Comparison of ENCODE assay signal across 8 mouse cellular contexts in the genomic region with DNA sequence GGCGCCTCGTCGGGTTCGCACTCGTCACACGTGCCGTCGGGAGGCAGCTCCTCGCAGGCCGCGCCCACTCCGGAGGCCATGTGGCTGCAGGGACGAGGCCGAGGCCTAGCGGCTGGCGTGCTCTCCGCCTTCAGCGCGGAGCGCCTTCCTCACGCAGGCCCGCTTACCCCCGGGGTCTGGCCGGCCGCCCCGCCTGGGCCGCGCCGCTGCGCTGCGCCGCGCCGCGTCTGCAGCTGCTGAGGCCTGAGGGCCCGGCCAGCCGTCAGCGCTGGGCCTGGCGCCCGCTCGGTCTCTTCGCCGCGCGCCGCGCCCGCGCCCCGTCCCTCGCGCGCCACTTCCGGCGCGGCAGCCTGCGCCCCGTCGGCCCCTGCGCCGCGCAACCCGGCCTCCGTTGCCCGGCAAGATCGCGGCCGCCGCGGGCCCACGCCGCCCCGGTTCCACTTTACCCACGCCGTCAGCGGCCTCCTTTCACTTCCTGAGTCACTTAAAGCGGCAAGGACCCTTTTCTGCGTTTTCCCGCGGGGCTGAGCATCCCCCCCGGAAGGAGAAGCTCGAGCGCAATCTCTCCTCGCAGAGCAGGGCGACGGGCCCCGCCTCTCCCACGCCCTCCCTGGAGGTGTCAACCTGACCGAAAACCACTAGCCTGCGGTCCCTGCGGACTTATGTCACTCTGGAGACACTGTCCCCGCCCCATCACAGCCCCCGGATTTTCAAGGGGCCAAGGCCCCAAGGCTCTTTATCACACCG. TPM values are rescaled to one million over a fixed set of nuclear protein-coding genes. Genes with fewer than 3 reads are reported as not detected.
DNase-seq lines count a peak whose midpoint lies in the region; ATAC-seq and TF ChIP-seq lines count a peak whose summit lies in the region.

No protein-coding gene starts in this region.

- peak overlapping the region; percentile 51 to 94 (median 61) for H3K4me3 ChIP-seq in CH12.LX (replicated peaks in 1 of 3; ENCODE audit: low read depth in 2 of 3, low read length in 2 of 3, poor library complexity in 1 of 3)
- H3K4me3 ChIP-seq in forebrain, embryonic 11.5 days (ENCODE audit: low read depth, low read length) = peak overlapping the region; percentile 69
- H3K4me3 ChIP-seq in heart, embryonic 16.5 days (ENCODE audit: low read length) = peak overlapping the region; percentile 79
- peak overlapping the region; percentile 66 to 67 for H3K4me3 ChIP-seq in liver, embryonic 14.5 days (ENCODE audit: insufficient read depth in 1 of 2, low read depth in 2 of 2, low read length in 2 of 2)
- H3K4me3 ChIP-seq in stomach, embryonic 15.5 days (replicated peaks) = peak overlapping the region; percentile 73

- H3K79me2 ChIP-seq in CH12.LX (replicated peaks; ENCODE audit: control insufficient read depth, extremely low read depth, insufficient read depth, poor library complexity, severe bottlenecking) = peaks cover 33% of the 10 kb centered on the region

- H3K4me1 ChIP-seq in CH12.LX (ENCODE audit: control insufficient read depth in 1 of 2, insufficient read depth in 2 of 2) = peaks cover 17 to 28% of the 10 kb centered on the region in 2 experiments
- peaks cover 11% of the 10 kb centered on the region; the same call in 1 of the 2 replicates for H3K4me1 ChIP-seq in forebrain, embryonic 11.5 days (replicated peaks; ENCODE audit: control insufficient read depth, insufficient read depth, low read length)
- H3K4me1 ChIP-seq in heart, embryonic 16.5 days (ENCODE audit: control insufficient read depth, insufficient read depth, low read length) = peaks cover 17% of the 10 kb centered on the region
- H3K4me1 ChIP-seq in liver, embryonic 14.5 days (replicated peaks; ENCODE audit: control insufficient read depth in 2 of 2, insufficient read depth in 2 of 2, low read length in 1 of 2) = peaks cover 15 to 20% of the 10 kb centered on the region in 2 experiments
- peaks cover 16% of the 10 kb centered on the region for H3K4me1 ChIP-seq in stomach, embryonic 15.5 days

- WGBS in forebrain, embryonic 11.5 days = under 1% methylated on average over 89 of the region's 94 CpGs
- under 1% methylated on average over 90 of the region's 94 CpGs for WGBS in heart, embryonic 16.5 days
- 1% methylated on average over 93 of the region's 94 CpGs for WGBS in liver, embryonic 14.5 days (ENCODE audit: insufficient replicate concordance)
- WGBS in stomach, embryonic 15.5 days = 0% methylated on average over 91 of the region's 94 CpGs

- peaks cover 0 to 2% of the 10 kb centered on the region in 2 experiments for H3K36me3 ChIP-seq in CH12.LX (replicated peaks in 1 of 2; ENCODE audit: control insufficient read depth in 1 of 2, insufficient read depth in 1 of 2, low read length in 1 of 2)
- H3K36me3 ChIP-seq in forebrain, embryonic 11.5 days (ENCODE audit: control insufficient read depth, insufficient read depth, low read length) = no peaks in the 10 kb centered on the region
- no peaks in the 10 kb centered on the region for H3K36me3 ChIP-seq in heart, embryonic 16.5 days (ENCODE audit: control insufficient read depth, insufficient read depth)
- H3K36me3 ChIP-seq in liver, embryonic 14.5 days (replicated peaks; ENCODE audit: control insufficient read depth, insufficient read depth, low read depth) = no peaks in the 10 kb centered on the region
- H3K36me3 ChIP-seq in stomach, embryonic 15.5 days = no peaks in the 10 kb centered on the region

- H3K9me3 ChIP-seq in CH12.LX (replicated peaks; ENCODE audit: low read length) = no peaks in the 10 kb centered on the region
- no peaks in the 10 kb centered on the region for H3K9me3 ChIP-seq in forebrain, embryonic 11.5 days (ENCODE audit: control insufficient read depth, low read length)
- no peaks in the 10 kb centered on the region for H3K9me3 ChIP-seq in heart, embryonic 16.5 days (replicated peaks; ENCODE audit: control insufficient read depth, low read length)
- H3K9me3 ChIP-seq in liver, embryonic 14.5 days (ENCODE audit: control insufficient read depth, low read length) = no peaks in the 10 kb centered on the region
- H3K9me3 ChIP-seq in stomach, embryonic 15.5 days = no peaks in the 10 kb centered on the region

- peak; percentile 90 for ATAC-seq in forebrain, embryonic 11.5 days (replicated peaks; ENCODE audit: low FRiP score)
- peak; percentile 89 for ATAC-seq in heart, embryonic 16.5 days (replicated peaks; ENCODE audit: extremely low read depth, insufficient read depth, low FRiP score)
- peak; percentile 92 for ATAC-seq in liver, embryonic 14.5 days (ENCODE audit: insufficient read depth)
- ATAC-seq in stomach, embryonic 15.5 days (ENCODE audit: insufficient read depth, low FRiP score, low read depth) = peak; percentile 93

- peak overlapping the region; percentile 92 for H3K9ac ChIP-seq in CH12.LX (ENCODE audit: insufficient read depth, low read depth)
- H3K9ac ChIP-seq in forebrain, embryonic 11.5 days (ENCODE audit: low read length) = peak overlapping the region; percentile 93
- H3K9ac ChIP-seq in heart, embryonic 16.5 days (ENCODE audit: low read length) = peak overlapping the region; percentile 92
- H3K9ac ChIP-seq in liver, embryonic 14.5 days (replicated peaks) = peak overlapping the region; percentile 66
- H3K9ac ChIP-seq in stomach, embryonic 15.5 days = peak overlapping the region; percentile 90

- no peak for TF ChIP-seq EP300 in CH12.LX (IDR thresholded peaks at IDR 0.05; ENCODE audit: low read length)
- TF ChIP-seq EP300 in liver, embryonic 14.5 days (IDR thresholded peaks at IDR 0.05; ENCODE audit: low read depth) = 0 out of 2 replicates have a peak, but pooled peaks have one; percentile 12

- in situ Hi-C loops in CH12.LX (cut with MboI; ENCODE audit: low pct_ligation_motif_present, low pct_unique_long_range_greater_than_20kb, low sequenced_read_pairs) = no loop called here

- no peak for TF ChIP-seq CTCF in CH12.LX (conservative IDR thresholded peaks at IDR 0.05 in 1 of 2, IDR thresholded peaks at IDR 0.05 in 1 of 2; ENCODE audit: low read depth in 2 of 2, low read length in 2 of 2)
- TF ChIP-seq CTCF in liver, embryonic 14.5 days (IDR thresholded peaks at IDR 0.05; ENCODE audit: low read depth) = peak; percentile 14; the same call in 1 of the 2 replicates

- TF ChIP-seq RAD21 in CH12.LX (IDR thresholded peaks at IDR 0.05; ENCODE audit: low read depth, low read length) = no peak

- peak; percentile 76 for TF ChIP-seq POLR2A in CH12.LX (IDR thresholded peaks at IDR 0.05; ENCODE audit: low read depth, low read length)

- H3K4me2 ChIP-seq in CH12.LX (ENCODE audit: insufficient read depth, low read depth, poor library complexity, severe bottlenecking) = peak overlapping the region; percentile 80
- peak overlapping the region; percentile 86 for H3K4me2 ChIP-seq in forebrain, embryonic 11.5 days (ENCODE audit: low read depth, low read length, severe bottlenecking)
- peak overlapping the region; percentile 98 for H3K4me2 ChIP-seq in heart, embryonic 16.5 days (ENCODE audit: low read depth, low read length)
- H3K4me2 ChIP-seq in liver, embryonic 14.5 days (ENCODE audit: low read depth) = peak overlapping the region; percentile 71
- peak overlapping the region; percentile 90 for H3K4me2 ChIP-seq in stomach, embryonic 15.5 days

- peak; percentile 93 for DNase-seq in CH12.LX (ENCODE audit: extremely low read depth)
- DNase-seq in c-Kit-positive CD71-positive TER-119-negative erythroid progenitor cells, embryonic 14.5 days (ENCODE audit: low read depth) = peak; percentile 69
- DNase-seq in forebrain, embryonic 11.5 days (ENCODE audit: low spot score) = peak; percentile 86
- DNase-seq in kidney, postnatal 36 days = peak; percentile 90 to 92
- peak; percentile 61 to 73 (median 71) for DNase-seq in liver, embryonic 14.5 days (ENCODE audit: low read depth in 3 of 3, low spot score in 3 of 3)
- peak; percentile 86 for DNase-seq in neural tube, embryonic 10.5 days (ENCODE audit: extremely low spot score, low spot score)

- no peaks in the 10 kb centered on the region for H3K27me3 ChIP-seq in CH12.LX (replicated peaks)
- H3K27me3 ChIP-seq in forebrain, embryonic 11.5 days (ENCODE audit: control insufficient read depth, insufficient read depth, low read length) = no peaks in the 10 kb centered on the region
- no peaks in the 10 kb centered on the region for H3K27me3 ChIP-seq in heart, embryonic 16.5 days (ENCODE audit: control insufficient read depth, insufficient read depth, low read length)
- H3K27me3 ChIP-seq in liver, embryonic 14.5 days (ENCODE audit: control insufficient read depth, insufficient read depth, low read length) = no peaks in the 10 kb centered on the region
- no peaks in the 10 kb centered on the region for H3K27me3 ChIP-seq in stomach, embryonic 15.5 days (replicated peaks)

- peak overlapping the region; percentile 81 for H3K27ac ChIP-seq in CH12.LX (ENCODE audit: insufficient read depth, low read depth)
- H3K27ac ChIP-seq in forebrain, embryonic 11.5 days (ENCODE audit: low read depth, low read length) = peak overlapping the region; percentile 81
- H3K27ac ChIP-seq in heart, embryonic 16.5 days (ENCODE audit: low read length) = peak overlapping the region; percentile 91
- 0 out of 2 replicates have a peak overlapping the region, but pooled peaks have one; percentile 24 for H3K27ac ChIP-seq in liver, embryonic 14.5 days
- peak overlapping the region; percentile 96 for H3K27ac ChIP-seq in stomach, embryonic 15.5 days

- dilution Hi-C loops in CH12.LX (cut with MboI; ENCODE audit: extremely low pct_ligation_motif_present, extremely low pct_unique_long_range_greater_than_20kb, low sequenced_read_pairs) = no loop called here

RNA-seq across cellular contexts. Expression of a gene that starts 6.8 kb away (rescaled TPM):
- 20.7 and 22.7 TPM in 2 replicates for total RNA-seq in CH12.LX (2012; rRNA removed)
- total RNA-seq in CH12.LX (2014; rRNA removed) = 26.9 and 28.0 TPM in 2 replicates
- 77.5 and 80.9 TPM in 2 replicates for polyA plus RNA-seq in CH12.LX (2012; ENCODE audit: insufficient read length, low read depth)
- polyA plus RNA-seq in forebrain, embryonic 11.5 days (2014; fragmentation: Nextera tagmentation; extraction: Ambion mirVana) = 50.1 and 50.7 TPM in 2 replicates
- 16.1 and 19.1 TPM in 2 replicates for polyA plus RNA-seq in heart, embryonic 16.5 days (2015; fragmentation: Nextera tagmentation; extraction: Ambion mirVana)
- 7.7 and 11.3 TPM in 2 replicates for polyA plus RNA-seq in liver, embryonic 14.5 days (2012; rRNA removed)
- polyA plus RNA-seq in liver, embryonic 14.5 days (2014; fragmentation: Nextera tagmentation; extraction: Ambion mirVana) = 4.8 and 5.4 TPM in 2 replicates
- polyA plus RNA-seq in stomach, embryonic 15.5 days (2015; fragmentation: Nextera tagmentation; extraction: Ambion mirVana) = 32.0 and 35.5 TPM in 2 replicates

RNA-seq across cellular contexts. Expression of a gene that starts 51.5 kb away (rescaled TPM):
- total RNA-seq in CH12.LX (2012; rRNA removed) (0.17 and 0.25 TPM in 2 replicates), CH12.LX (2014; rRNA removed) (0.41 and 0.55 TPM in 2 replicates)
- 0.43 and 0.53 TPM in 2 replicates for polyA plus RNA-seq in CH12.LX (2012; ENCODE audit: insufficient read length, low read depth)
- polyA plus RNA-seq in forebrain, embryonic 11.5 days (2014; fragmentation: Nextera tagmentation; extraction: Ambion mirVana) = 30.7 and 33.2 TPM in 2 replicates
- 1.6 and 1.7 TPM in 2 replicates for polyA plus RNA-seq in heart, embryonic 16.5 days (2015; fragmentation: Nextera tagmentation; extraction: Ambion mirVana)
- 0.38 and 0.50 TPM in 2 replicates for polyA plus RNA-seq in liver, embryonic 14.5 days (2012; rRNA removed)
- polyA plus RNA-seq in liver, embryonic 14.5 days (2014; fragmentation: Nextera tagmentation; extraction: Ambion mirVana) = 0.35 and 0.39 TPM in 2 replicates
- 10.1 and 10.4 TPM in 2 replicates for polyA plus RNA-seq in stomach, embryonic 15.5 days (2015; fragmentation: Nextera tagmentation; extraction: Ambion mirVana)

Comparison
In these comparisons a context has a peak if more than half of its experiments do, and no peak if none do; other contexts are left out.
1. Peak in every context shown above with its lines: DNase-seq, ATAC-seq, H3K4me3 ChIP-seq and H3K27ac ChIP-seq.
2. H3K27ac ChIP-seq: peak in every context shown above with its lines; median percentile 96 in stomach, embryonic 15.5 days; 91 in heart, embryonic 16.5 days; 81 in CH12.LX; 81 in forebrain, embryonic 11.5 days; 24 in liver, embryonic 14.5 days.